Mouse (Mus musculus) brain, embryonic 14.5 days (tissue): ENCODE measurements at regions not wholly inside any gene's neighbourhood (a gene's known extent, or its start where the extent isn't known, plus 50 kb on each side); places are given as distances from the start of the nearest gene placed in this dataset.

ENCODE experiments used
- DNase-seq: peaks from one replicate; pipeline ENCODE4 v3.0.0-alpha.2; 2011; ENCODE audit warnings: low read depth
- CTCF ChIP-seq: fragments of 200-500 bp; IDR thresholded peaks from 2 replicates; pipeline ENCODE4 v1.5.1; 2012; ENCODE audit warnings: inconsistent platforms, mild to moderate bottlenecking, moderate library complexity, borderline replicate concordance; ENCODE audit not compliant: insufficient read depth, insufficient read length; ENCODE audit errors: extremely low read depth
- POLR2A ChIP-seq: fragments of 200-500 bp; IDR thresholded peaks from 2 replicates; pipeline ENCODE4 v1.6.1; 2012; ENCODE audit warnings: mild to moderate bottlenecking, inconsistent platforms, borderline replicate concordance; ENCODE audit not compliant: poor library complexity, insufficient read depth, insufficient read length, severe bottlenecking; ENCODE audit errors: extremely low read depth

- peak; percentile 88 for DNase-seq
- no peak for TF ChIP-seq CTCF
- no peak for TF ChIP-seq POLR2A
Measured at GRCm38 (mm10) chr4:23832385-23833164, 663.7 kb upstream of the Mms22l start.

DNA sequence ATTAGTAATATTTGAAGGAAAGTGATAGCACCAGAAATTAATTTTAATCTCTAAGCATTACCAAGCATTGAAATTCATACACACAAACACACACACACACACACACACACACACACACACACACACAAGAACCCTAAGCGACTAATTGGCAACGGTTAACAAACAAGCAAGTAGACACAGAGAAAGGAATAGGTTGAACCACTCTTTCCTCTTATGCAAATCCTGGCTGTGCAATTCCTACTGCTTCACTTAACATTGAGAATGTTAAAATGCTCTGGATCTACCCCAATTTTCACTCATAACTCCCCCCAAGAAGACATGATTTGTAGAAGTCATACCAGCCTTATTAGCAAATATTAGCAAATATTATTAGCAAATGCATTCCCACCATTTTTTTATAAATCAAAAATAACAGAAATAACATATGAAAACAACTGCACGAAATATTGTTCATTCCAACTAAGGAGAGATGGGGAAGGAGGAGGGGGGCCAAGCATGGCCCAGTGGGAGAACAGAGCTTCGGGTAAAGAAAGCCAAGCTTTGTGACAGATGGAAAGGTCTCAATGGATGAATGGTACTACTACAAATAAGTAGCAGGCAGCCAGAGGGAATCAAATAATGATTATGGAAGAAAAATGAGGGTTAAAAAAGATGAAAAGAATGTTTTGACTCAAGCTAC is 652.5 kb upstream of the Mms22l start:
- TF ChIP-seq CTCF (no peak), POLR2A (no peak)
- peak; percentile 93 for DNase-seq

DNA sequence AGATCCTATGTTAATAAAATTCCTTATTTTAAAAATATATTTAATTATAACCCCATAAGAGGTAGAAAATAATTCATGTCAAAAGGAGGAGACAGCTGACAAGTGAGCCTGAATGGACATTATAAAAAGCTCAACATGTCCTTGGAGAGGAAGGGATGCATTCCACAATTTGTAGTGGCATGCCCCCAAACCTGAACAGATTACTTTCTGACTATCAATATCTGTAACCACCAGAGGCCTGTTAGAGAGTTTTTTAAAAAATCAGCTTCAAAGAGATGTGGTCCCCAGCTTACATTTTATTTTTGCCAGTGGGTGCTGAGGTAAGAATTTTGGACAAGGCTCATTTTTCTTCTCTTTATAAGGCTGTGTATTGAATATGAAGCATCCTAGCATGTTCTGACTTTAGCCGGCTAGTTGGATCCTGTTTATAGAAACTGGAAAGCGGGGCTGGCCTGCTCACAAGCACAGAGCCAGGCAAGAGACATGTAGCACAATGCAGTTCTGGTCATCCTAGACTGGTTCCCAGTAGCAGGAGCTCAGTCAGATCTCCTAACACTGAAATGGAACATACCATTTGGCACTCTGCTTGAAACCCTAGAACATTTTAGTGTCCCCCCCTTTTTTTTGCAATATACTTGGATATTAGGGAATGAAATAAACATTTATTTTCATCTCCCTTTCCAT is 651.8 kb upstream of the Mms22l start:
- TF ChIP-seq CTCF = no peak
- TF ChIP-seq POLR2A = no peak
- peak; percentile 69 for DNase-seq

- peak; percentile 65 for DNase-seq
- no peak for TF ChIP-seq CTCF
Measured at GRCm38 (mm10) chr4:23845263-23845662, 651.0 kb upstream of the Mms22l start.

GRCm38 (mm10) chr4:23850640-23851039 is 645.6 kb upstream of the Mms22l start:
- DNase-seq = peak; percentile 15
- TF ChIP-seq POLR2A (no peak), CTCF (no peak)

- no peak for TF ChIP-seq CTCF
- TF ChIP-seq POLR2A = no peak
- peak; percentile 40 for DNase-seq
Measured at GRCm38 (mm10) chr4:23862437-23862836, 633.8 kb upstream of the Mms22l start.

DNA sequence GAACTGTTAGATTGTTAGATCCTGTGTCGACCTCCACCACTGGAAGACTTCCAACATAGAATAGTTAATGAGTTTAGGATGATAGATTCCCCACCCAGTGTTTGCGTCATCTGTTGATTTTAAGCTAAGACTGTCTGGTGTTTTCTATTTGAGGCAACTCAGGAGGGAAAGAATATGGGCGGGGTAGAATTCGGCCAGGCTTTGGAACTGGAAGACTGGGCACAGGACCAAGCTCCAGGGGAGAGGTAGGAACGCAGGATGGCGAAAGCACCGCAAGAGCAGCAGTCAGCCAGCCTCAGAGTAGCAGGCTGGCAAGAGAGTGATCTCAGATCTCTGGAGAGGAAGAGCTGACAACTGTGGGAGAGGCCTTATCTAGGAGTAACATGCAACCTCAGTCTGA is 616.2 kb upstream of the Mms22l start:
- DNase-seq = peak; percentile 68
- no peak for TF ChIP-seq POLR2A
- TF ChIP-seq CTCF = no peak

- no peak for TF ChIP-seq POLR2A
- TF ChIP-seq CTCF = peak; percentile 84
- peak; percentile 93 for DNase-seq
Measured at GRCm38 (mm10) chr4:23913396-23913795, 582.9 kb upstream of the Mms22l start.

DNA sequence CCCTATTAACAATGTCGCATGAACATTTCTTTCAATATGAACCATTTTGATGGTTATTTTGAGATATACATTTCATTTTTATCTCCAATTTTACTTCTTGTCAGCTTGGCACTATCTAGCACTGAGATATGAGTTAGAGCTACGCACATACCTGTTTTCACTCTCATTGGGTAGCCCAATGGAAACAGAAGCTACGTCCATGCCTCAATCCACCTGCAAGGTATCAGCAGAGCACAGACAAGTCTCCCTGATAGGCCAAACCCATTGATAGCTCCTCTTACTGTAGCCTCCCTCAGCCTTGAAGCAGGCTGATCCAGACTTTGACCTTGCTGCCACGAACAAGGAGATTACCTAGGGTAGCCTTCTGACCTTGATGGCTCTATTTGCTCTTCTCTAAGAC is 582.4 kb upstream of the Mms22l start:
- no peak for DNase-seq
- TF ChIP-seq POLR2A = no peak
- no peak for TF ChIP-seq CTCF

DNA sequence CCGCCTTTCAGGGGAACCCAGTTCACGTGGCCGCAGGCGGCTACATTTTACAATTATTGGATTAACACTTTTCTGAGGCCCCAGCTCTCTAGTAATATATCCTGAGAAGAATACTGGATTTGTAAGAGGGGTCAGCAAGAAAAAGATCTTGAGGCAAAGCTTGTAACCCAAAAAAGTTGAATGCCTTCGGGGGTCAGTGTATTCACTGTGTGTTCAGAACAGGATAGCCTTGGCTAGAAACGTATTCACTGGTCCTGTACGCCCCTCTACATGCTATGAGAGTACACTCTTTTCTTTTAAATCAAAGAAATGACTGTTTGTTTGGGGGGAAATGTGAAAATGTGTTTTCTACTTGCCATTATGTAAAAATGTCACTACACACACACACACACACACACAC is 581.8 kb upstream of the Mms22l start:
- no peak for DNase-seq
- no peak for TF ChIP-seq POLR2A
- no peak for TF ChIP-seq CTCF

DNA sequence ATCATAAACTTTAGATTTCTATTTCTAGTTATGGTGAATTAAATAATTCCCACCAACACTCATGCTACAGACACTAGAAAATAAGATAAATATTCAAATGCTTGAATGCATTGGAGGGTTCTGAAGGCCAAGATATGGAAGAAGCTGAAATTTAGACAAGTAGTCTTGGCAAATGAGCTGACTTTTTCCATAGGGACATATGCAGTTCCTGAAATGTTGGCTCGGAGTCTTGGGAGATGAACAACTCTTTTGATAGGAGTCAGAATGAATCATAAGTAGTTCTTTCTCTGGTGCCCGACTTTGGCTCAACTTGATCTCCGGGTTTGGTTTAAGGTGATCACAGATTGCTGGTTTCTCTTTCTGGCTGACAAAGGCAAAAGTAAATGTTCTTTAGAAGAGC is 574.7 kb upstream of the Mms22l start:
- TF ChIP-seq CTCF = no peak
- TF ChIP-seq POLR2A = no peak
- DNase-seq = peak; percentile 15
